Mouse (Mus musculus) liver, embryonic 15.5 days (tissue): Measurements from ENCODE around the gene Trim54. TPM values are rescaled to one million over a fixed set of nuclear protein-coding genes. Genes with fewer than 3 reads are reported as not detected.

Source experiments
- polyA plus RNA-seq: library from polyadenylated mRNA; unstranded; fragments of >200 nt; fragmentation: Nextera tagmentation; extraction: Ambion mirVana; gene quantifications from 2 replicates; pipeline ENCODE4 v1.2.1, GENCODE M21; 2015

The Trim54 gene
- polyA plus RNA-seq, 1 experiment from 2014 or later, result 1.0 TPM

Other genes starting within 250 kb of the Trim54 start
- gene Tmem214, start 248.7 kb upstream of the Trim54 start, polyA plus RNA-seq, result 42.8 and 44.0 TPM in 2 replicates
- gene Agbl5, start 228.0 kb upstream of the Trim54 start, polyA plus RNA-seq, result 4.8 and 5.7 TPM in 2 replicates
- 312 and 329 TPM in 2 replicates for gene Ost4, start 208.9 kb upstream of the Trim54 start, polyA plus RNA-seq
- 37.6 and 46.8 TPM in 2 replicates for gene Emilin1, start 203.3 kb upstream of the Trim54 start, polyA plus RNA-seq
- gene Khk, start 195.3 kb upstream of the Trim54 start, polyA plus RNA-seq, result 33.1 and 35.9 TPM in 2 replicates
- gene Cgref1, start 171.1 kb upstream of the Trim54 start, polyA plus RNA-seq, result 4.0 and 4.5 TPM in 2 replicates
- 97.0 and 110 TPM in 2 replicates for gene Preb, start 156.4 kb upstream of the Trim54 start, polyA plus RNA-seq
- gene Tcf23, start 148.1 kb upstream of the Trim54 start, polyA plus RNA-seq, result 0.05 and 0.08 TPM in 2 replicates
- gene Atraid, start 68.4 kb upstream of the Trim54 start, polyA plus RNA-seq, result 55.8 and 58.8 TPM in 2 replicates
- 3.1 and 3.7 TPM in 2 replicates for gene Slc5a6, start 67.8 kb upstream of the Trim54 start, polyA plus RNA-seq
- 14.1 and 14.6 TPM in 2 replicates for gene Cad, start 61.9 kb upstream of the Trim54 start, polyA plus RNA-seq
- gene Dnajc5g, start 10.4 kb upstream of the Trim54 start, polyA plus RNA-seq, result not detected in 2 replicates
- 0.35 and 0.38 TPM in 2 replicates for gene Slc30a3, start 8.5 kb upstream of the Trim54 start, polyA plus RNA-seq
- gene Ucn, start 22.1 kb downstream of the Trim54 start, polyA plus RNA-seq, result not detected in 2 replicates
- gene Mpv17, start 37.5 kb downstream of the Trim54 start, polyA plus RNA-seq, result 18.8 and 19.5 TPM in 2 replicates
- 0.33 and 0.74 TPM in 2 replicates for gene Gm29609, start 63.2 kb downstream of the Trim54 start, polyA plus RNA-seq
- 28.8 and 31.5 TPM in 2 replicates for gene Gtf3c2, start 63.4 kb downstream of the Trim54 start, polyA plus RNA-seq
- 40.2 and 41.6 TPM in 2 replicates for gene Snx17, start 76.5 kb downstream of the Trim54 start, polyA plus RNA-seq
- gene Eif2b4, start 76.7 kb downstream of the Trim54 start, polyA plus RNA-seq, result 41.2 and 47.3 TPM in 2 replicates
- gene Zfp513, start 85.6 kb downstream of the Trim54 start, polyA plus RNA-seq, result 2.6 and 3.1 TPM in 2 replicates
- 110 and 117 TPM in 2 replicates for gene Ppm1g, start 104.0 kb downstream of the Trim54 start, polyA plus RNA-seq
- gene Nrbp1, start 124.2 kb downstream of the Trim54 start, polyA plus RNA-seq, result 47.5 and 48.1 TPM in 2 replicates
- 0.23 TPM in 1 of 2 replicates, not detected in the other for gene Gm9970, start 124.5 kb downstream of the Trim54 start, polyA plus RNA-seq
- 3.9 and 4.9 TPM in 2 replicates for gene Krtcap3, start 135.0 kb downstream of the Trim54 start, polyA plus RNA-seq
- gene Ift172, start 174.4 kb downstream of the Trim54 start, polyA plus RNA-seq, result 3.9 and 4.5 TPM in 2 replicates
- 4.5 and 4.6 TPM in 2 replicates for gene Fndc4, start 179.4 kb downstream of the Trim54 start, polyA plus RNA-seq
- gene Gckr, start 180.7 kb downstream of the Trim54 start, polyA plus RNA-seq, result 19.4 and 25.0 TPM in 2 replicates